Mouse (Mus musculus) bone marrow, adult 2 months (tissue): ENCODE results near the gene Fbxl17. TPM values are rescaled to one million over a fixed set of nuclear protein-coding genes. Genes with fewer than 3 reads are reported as not detected.

Source experiments
- H3K27ac ChIP-seq: fragments of 200-500 bp; 2 replicates; pipeline ENCODE4 v1.5.1; 2012; ENCODE audit warnings: low read depth, mild to moderate bottlenecking, control low read depth, inconsistent platforms, low read length; ENCODE audit not compliant: control insufficient read depth, poor library complexity, insufficient read depth
- H3K4me1 ChIP-seq: fragments of 200-500 bp; 2 replicates; pipeline ENCODE4 v1.6.1; 2011; ENCODE audit warnings: low read length; ENCODE audit not compliant: control insufficient read depth, insufficient read depth
- H3K4me3 ChIP-seq: fragments of 200-500 bp; replicated peaks from 2 replicates; pipeline ENCODE3; 2011; ENCODE audit warnings: mild to moderate bottlenecking, low read depth, low read length, control low read depth; ENCODE audit not compliant: control insufficient read depth
- CTCF ChIP-seq: fragments of 200-500 bp; IDR thresholded peaks from 2 replicates; pipeline ENCODE4 v1.5.1; 2011; ENCODE audit warnings: low read length, control low read depth; ENCODE audit not compliant: control insufficient read depth, insufficient read depth
- POLR2A ChIP-seq: fragments of 200-500 bp; IDR thresholded peaks from 2 replicates; pipeline ENCODE4 v1.6.1; 2011; ENCODE audit warnings: low read depth, mild to moderate bottlenecking, control low read depth, low read length, borderline replicate concordance; ENCODE audit not compliant: control insufficient read depth
- WGBS: fragments of 180-500 bp; shearing (Covaris S2); methylation state at CpG from one replicate; pipeline ENCODE4 v1.1.7; 2018; 5-methylcytosine and 5-hydroxymethylcytosine counted together
- polyA plus RNA-seq: library from polyadenylated mRNA; stranded (reverse); fragments of >200 nt; gene quantifications from 2 replicates; pipeline ENCODE4 v1.2.4, GENCODE M21; 2011; ENCODE audit warnings: low replicate concordance; ENCODE audit not compliant: missing spikeins, insufficient read depth, insufficient read length

The Fbxl17 gene
- polyA plus RNA-seq, 1 experiment = 10.7 TPM

DNA sequence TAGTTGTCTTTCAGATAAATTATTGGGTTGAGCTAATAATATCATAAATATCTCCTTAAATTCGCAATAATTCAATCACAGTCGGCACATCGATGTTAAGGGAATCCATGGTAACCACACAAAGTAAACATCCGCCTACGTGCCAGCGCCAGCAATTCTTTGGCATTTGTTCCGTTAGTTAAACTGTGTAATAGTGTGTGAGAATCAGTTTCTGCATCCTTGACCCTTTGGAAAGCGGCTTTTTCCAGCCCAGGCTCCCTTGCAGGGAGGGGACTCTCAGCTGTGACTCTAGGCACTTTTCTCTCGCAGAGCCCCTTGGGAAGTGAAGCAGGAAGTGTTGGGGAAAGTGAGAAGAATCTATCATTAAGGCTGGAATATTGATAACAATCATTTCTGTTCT lies 314.3 kb downstream of the Fbxl17 start:
- H3K4me1 ChIP-seq = peaks cover 3% of the 10 kb centered on the region
- H3K27ac ChIP-seq = no peak overlapping the region
- no peak overlapping the region for H3K4me3 ChIP-seq
- WGBS = 85% methylated on average over 9 of the region's 9 CpGs
- TF ChIP-seq POLR2A (no peak), CTCF (no peak)

DNA sequence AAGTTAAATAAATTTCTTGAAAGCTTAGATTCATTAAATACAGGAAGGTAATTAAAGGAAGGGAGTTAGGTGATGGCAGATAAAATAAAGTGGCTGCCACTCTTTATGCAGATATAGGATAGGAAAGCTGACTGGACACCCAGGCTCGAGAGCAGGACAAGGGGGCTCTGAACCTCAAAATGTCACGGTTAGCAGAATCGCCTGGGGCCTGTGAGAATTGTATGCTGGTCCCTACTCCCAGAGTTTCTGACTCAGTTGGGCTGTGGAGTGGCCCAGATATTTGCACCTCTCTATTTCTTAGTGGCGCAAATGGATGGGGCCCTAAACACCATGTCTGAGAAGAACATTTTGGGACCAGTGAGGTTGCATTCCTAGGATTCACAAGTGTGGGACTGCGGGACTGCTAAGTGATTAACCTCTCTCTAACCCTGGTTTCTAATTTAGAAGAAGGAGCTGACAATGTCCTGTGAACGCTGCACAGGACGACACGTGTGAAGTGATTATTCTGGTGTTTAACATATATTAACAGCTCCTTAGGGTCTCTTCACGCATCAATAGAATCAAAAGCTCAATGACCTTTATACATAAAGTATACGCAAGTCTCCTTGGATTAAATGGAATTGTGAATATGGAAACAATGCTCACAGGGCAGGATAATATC lies 314.8 kb downstream of the Fbxl17 start:
- H3K27ac ChIP-seq = no peak overlapping the region
- H3K4me3 ChIP-seq = no peak overlapping the region
- no peak for TF ChIP-seq POLR2A
- TF ChIP-seq CTCF = no peak
- 86% methylated on average over 10 of the region's 10 CpGs for WGBS
- peaks cover 3% of the 10 kb centered on the region for H3K4me1 ChIP-seq

DNA sequence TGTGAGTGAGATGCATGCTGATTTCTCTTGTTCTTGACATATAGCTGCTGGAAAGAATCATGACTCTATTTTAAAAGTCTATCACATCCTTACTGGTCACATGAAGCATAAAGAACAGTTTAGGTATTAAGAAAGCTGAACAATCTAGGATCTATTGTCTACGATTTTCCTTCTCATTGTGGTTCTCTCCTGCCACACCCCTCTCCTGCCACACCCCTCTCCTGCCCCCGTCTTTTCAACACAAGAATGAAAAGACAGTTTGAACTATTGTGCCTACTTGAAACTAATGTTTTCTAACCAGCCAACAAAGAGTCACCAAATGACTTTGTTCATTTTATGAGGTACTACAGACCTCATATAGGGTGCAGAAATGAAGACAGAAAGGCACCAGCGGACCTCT lies 316.4 kb downstream of the Fbxl17 start:
- 68% methylated on average over 3 of the region's 3 CpGs for WGBS

DNA sequence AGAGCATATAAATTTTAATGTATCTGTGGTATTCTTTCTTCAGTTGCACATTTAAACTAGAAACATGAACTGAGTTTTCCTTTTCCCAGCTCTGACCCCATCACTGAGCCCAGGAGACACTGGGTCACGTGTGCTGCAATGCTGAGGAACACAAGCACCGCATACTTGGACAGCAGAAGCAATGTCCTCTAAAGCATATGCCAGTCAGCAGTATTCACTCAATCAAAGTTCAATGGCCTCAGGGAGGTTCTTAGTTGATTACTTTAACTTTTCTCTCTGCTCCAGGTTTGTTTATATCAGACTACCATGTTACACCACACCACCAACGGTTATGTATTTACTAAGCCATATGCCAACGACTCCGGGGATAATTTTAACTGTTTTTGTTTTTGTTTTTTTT lies 318.2 kb downstream of the Fbxl17 start:
- H3K27ac ChIP-seq = no peak overlapping the region
- H3K4me1 ChIP-seq = peaks cover 2% of the 10 kb centered on the region
- H3K4me3 ChIP-seq = no peak overlapping the region
- TF ChIP-seq POLR2A = no peak
- no peak for TF ChIP-seq CTCF
- WGBS = 89% methylated on average over 5 of the region's 5 CpGs

More for the DNA sequence above, 316.4 kb downstream of the Fbxl17 start:
- TF ChIP-seq CTCF (no peak), POLR2A (no peak)
- no peak overlapping the region for H3K27ac ChIP-seq
- H3K4me3 ChIP-seq = no peak overlapping the region
- H3K4me1 ChIP-seq = peaks cover 2% of the 10 kb centered on the region

DNA sequence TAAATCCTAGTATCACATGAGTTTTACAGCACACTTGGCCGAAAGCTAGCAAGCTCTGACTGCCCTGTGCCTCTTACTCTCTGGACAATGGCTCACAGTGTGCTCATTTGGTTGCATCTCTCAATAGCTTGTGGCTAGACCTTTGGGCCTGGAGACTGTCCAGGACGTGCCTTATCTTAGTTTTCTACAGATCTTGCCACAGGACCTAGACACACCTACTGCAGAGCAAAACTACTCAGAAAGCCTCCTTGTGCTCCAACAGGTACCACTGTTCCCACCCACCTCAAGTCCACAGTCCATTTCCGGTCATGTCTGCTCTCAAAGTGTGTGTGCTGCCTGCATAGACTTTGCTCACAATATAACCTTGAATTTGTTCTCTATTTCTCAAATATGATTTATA lies 319.8 kb downstream of the Fbxl17 start:
- Histone ChIP-seq H3K27ac (no peak overlapping the region), H3K4me1 (peaks cover 2% of the 10 kb centered on the region), H3K4me3 (no peak overlapping the region)
- TF ChIP-seq CTCF (no peak), POLR2A (no peak)
- WGBS = 75% methylated on average over 3 of the region's 3 CpGs

DNA sequence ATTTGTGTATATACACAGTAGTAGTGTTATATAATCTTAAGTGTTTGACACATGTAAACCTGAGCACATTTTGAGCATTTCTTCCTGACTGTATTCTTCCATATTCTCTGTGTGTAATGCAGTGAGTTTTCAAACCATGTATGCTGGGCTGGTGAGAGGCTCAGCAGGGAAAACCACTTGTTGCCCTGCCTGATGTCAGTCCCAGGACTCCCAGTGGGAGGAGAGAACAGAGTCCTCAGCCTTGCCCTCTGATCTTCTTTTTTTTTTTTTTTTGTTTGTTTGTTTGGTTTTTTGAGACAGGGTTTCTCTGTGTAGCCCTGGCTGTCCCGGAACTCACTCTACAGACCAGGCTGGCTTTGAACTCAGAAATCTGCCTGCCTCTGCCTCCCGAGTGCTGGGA lies 321.5 kb downstream of the Fbxl17 start:
- no peak for TF ChIP-seq POLR2A
- no peak for TF ChIP-seq CTCF
- WGBS = 100% methylated on average over 2 of the region's 2 CpGs

DNA sequence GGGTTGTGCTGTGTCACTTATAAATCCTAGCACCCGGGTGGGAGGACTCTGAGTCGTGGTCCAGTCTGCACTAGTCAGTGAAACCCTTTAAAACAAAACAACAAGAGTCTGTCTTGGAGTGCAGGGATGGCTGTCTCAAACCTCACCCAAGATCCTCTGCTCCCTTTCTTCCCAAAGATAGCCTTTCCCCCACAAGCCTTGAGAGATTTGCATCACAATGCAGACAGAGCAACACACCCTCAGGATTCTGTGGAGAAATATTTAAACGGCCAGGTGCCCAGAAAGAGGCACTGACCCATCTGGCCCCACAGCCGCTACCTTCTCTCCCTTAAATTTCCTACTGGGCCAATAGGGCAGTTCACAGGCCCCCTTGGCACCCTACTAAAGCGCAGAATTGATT lies 323.4 kb downstream of the Fbxl17 start:
- TF ChIP-seq CTCF = no peak
- TF ChIP-seq POLR2A = no peak
- Histone ChIP-seq H3K4me3 (no peak overlapping the region), H3K4me1 (peaks cover 2% of the 10 kb centered on the region), H3K27ac (no peak overlapping the region)
- WGBS = 84% methylated on average over 5 of the region's 5 CpGs

More for the DNA sequence above, 321.5 kb downstream of the Fbxl17 start:
- Histone ChIP-seq H3K4me1 (peaks cover 2% of the 10 kb centered on the region), H3K27ac (no peak overlapping the region), H3K4me3 (no peak overlapping the region)

DNA sequence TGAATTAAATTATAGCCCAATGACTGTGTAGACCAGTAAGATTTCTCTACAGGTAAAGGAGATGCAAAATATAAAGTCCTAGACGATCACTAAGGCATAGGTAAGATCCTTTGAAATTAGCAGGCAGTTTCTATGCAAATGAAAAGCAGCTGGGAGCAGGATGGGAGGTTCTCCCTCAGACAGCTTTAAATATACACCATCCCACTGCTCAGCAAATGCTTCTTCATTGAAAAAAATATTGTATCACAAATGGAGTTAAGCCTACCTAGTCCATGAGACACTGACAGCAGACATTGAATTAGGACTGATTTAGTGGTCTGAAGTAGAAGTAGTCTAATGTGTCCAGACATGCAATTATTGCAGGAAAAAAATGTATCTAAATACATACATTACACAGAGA lies 327.1 kb downstream of the Fbxl17 start:
- Histone ChIP-seq H3K27ac (no peak overlapping the region), H3K4me1 (no peaks in the 10 kb centered on the region), H3K4me3 (no peak overlapping the region)
- WGBS = 80% methylated on average over 1 of the region's 1 CpGs
- TF ChIP-seq POLR2A = no peak
- TF ChIP-seq CTCF = no peak
